In genomic region chrX:73637415-73637814, GRCm38 (mm10) we compare ENCODE assay signal across 8 mouse cellular contexts. TPM values are rescaled to one million over a fixed set of nuclear protein-coding genes. Genes with fewer than 3 reads are reported as not detected.
DNase-seq lines count a peak whose midpoint lies in the region; ATAC-seq and TF ChIP-seq lines count a peak whose summit lies in the region.

No protein-coding gene starts in this region.

- peaks cover 54% of the 10 kb centered on the region for H3K27me3 ChIP-seq in heart, embryonic 16.5 days (ENCODE audit: control insufficient read depth, insufficient read depth, low read length)
- peaks cover 87% of the 10 kb centered on the region for H3K27me3 ChIP-seq in hindbrain, embryonic 12.5 days
- peaks cover 48% of the 10 kb centered on the region for H3K27me3 ChIP-seq in midbrain, embryonic 11.5 days (ENCODE audit: control insufficient read depth, insufficient read depth, low read length)

- DNase-seq in heart, postnatal 36 days, result no peak
- peak; percentile 84 for DNase-seq in midbrain, embryonic 11.5 days (ENCODE audit: low spot score, missing footprints)
- DNase-seq in layer of hippocampus, adult 18-20 months (ENCODE audit: low spot score in 2 of 2), result no peak
- no peak for DNase-seq in layer of hippocampus, adult 8-10 months (ENCODE audit: low spot score in 2 of 2)

- WGBS in heart, embryonic 16.5 days, result 19% methylated on average over 18 of the region's 19 CpGs
- WGBS in hindbrain, embryonic 12.5 days, result 14% methylated on average over 15 of the region's 19 CpGs
- WGBS in midbrain, embryonic 11.5 days, result 12% methylated on average over 18 of the region's 19 CpGs

- peak overlapping the region; percentile 61 for H3K4me2 ChIP-seq in heart, embryonic 16.5 days (ENCODE audit: low read depth, low read length)
- peak overlapping the region; percentile 56 for H3K4me2 ChIP-seq in hindbrain, embryonic 12.5 days (replicated peaks)
- H3K4me2 ChIP-seq in midbrain, embryonic 11.5 days, result peak overlapping the region; percentile 48

- no peaks in the 10 kb centered on the region for H3K36me3 ChIP-seq in heart, embryonic 16.5 days (ENCODE audit: control insufficient read depth, insufficient read depth)
- H3K36me3 ChIP-seq in hindbrain, embryonic 12.5 days, result no peaks in the 10 kb centered on the region
- H3K36me3 ChIP-seq in midbrain, embryonic 11.5 days (ENCODE audit: control insufficient read depth, insufficient read depth, low read length), result no peaks in the 10 kb centered on the region

- H3K4me1 ChIP-seq in heart, embryonic 16.5 days (ENCODE audit: control insufficient read depth, insufficient read depth, low read length), result no peaks in the 10 kb centered on the region; the same call in 1 of the 2 replicates
- no peaks in the 10 kb centered on the region for H3K4me1 ChIP-seq in bone marrow macrophage, adult 2 months (ENCODE audit: control insufficient read depth, insufficient read depth, low read length)
- peaks cover 4% of the 10 kb centered on the region; the same call in 1 of the 2 replicates for H3K4me1 ChIP-seq in hindbrain, embryonic 12.5 days
- H3K4me1 ChIP-seq in midbrain, embryonic 11.5 days (ENCODE audit: control insufficient read depth, insufficient read depth, low read length), result 0 out of 2 replicates have a peak, but pooled peaks cover 2% of the 10 kb centered on the region

- TF ChIP-seq POLR2A in bone marrow macrophage, adult 2 months (IDR thresholded peaks at IDR 0.05; ENCODE audit: borderline replicate concordance, low read depth, low read length), result no peak

- no peak overlapping the region for H3K27ac ChIP-seq in heart, embryonic 16.5 days (ENCODE audit: low read length)
- no peak overlapping the region for H3K27ac ChIP-seq in bone marrow macrophage, adult 2 months (ENCODE audit: insufficient read depth, low read depth, low read length)
- H3K27ac ChIP-seq in hindbrain, embryonic 12.5 days, result no peak overlapping the region
- no peak overlapping the region for H3K27ac ChIP-seq in midbrain, embryonic 11.5 days (ENCODE audit: low read depth, low read length)

- no peaks in the 10 kb centered on the region for H3K9me3 ChIP-seq in heart, embryonic 16.5 days (replicated peaks; ENCODE audit: control insufficient read depth, low read length)
- H3K9me3 ChIP-seq in hindbrain, embryonic 12.5 days (replicated peaks), result no peaks in the 10 kb centered on the region
- H3K9me3 ChIP-seq in midbrain, embryonic 11.5 days (ENCODE audit: control insufficient read depth, low read length), result no peaks in the 10 kb centered on the region

- intact Hi-C loops in heart, postnatal 36 days (cut with DNase I), result no loop called here

- TF ChIP-seq CTCF in bone marrow macrophage, adult 2 months (IDR thresholded peaks at IDR 0.05; ENCODE audit: low read depth, low read length), result no peak

- no peak overlapping the region for H3K9ac ChIP-seq in heart, embryonic 16.5 days (ENCODE audit: low read length)
- H3K9ac ChIP-seq in hindbrain, embryonic 12.5 days, result no peak overlapping the region
- no peak overlapping the region for H3K9ac ChIP-seq in midbrain, embryonic 11.5 days (ENCODE audit: low read length)

- H3K4me3 ChIP-seq in heart, embryonic 16.5 days (ENCODE audit: low read length), result peak overlapping the region; percentile 39
- peak overlapping the region; percentile 39 for H3K4me3 ChIP-seq in bone marrow macrophage, adult 2 months (ENCODE audit: insufficient read depth, low read length)
- H3K4me3 ChIP-seq in hindbrain, embryonic 12.5 days, result peak overlapping the region; percentile 29
- peak overlapping the region; percentile 20 for H3K4me3 ChIP-seq in midbrain, embryonic 11.5 days (ENCODE audit: low read depth, low read length)

- no peak for ATAC-seq in heart, embryonic 16.5 days (replicated peaks; ENCODE audit: extremely low read depth, insufficient read depth, low FRiP score)
- ATAC-seq in hindbrain, embryonic 12.5 days (ENCODE audit: low FRiP score), result no peak
- 0 out of 2 replicates have a peak, but pooled peaks have one; percentile 20 for ATAC-seq in midbrain, embryonic 11.5 days (ENCODE audit: low FRiP score)
- ATAC-seq in inflammation-experienced regulatory T-cells, adult 6 months, result no peak

RNA-seq across cellular contexts. Expression of gene Dusp9, which starts 1.8 kb away (rescaled TPM):
- polyA plus RNA-seq in heart, embryonic 16.5 days (2015; fragmentation: Nextera tagmentation; extraction: Ambion mirVana), result 1.1 and 1.7 TPM in 2 replicates
- total RNA-seq in heart, postnatal 36 days (2021), result not detected
- polyA plus RNA-seq in bone marrow macrophage, adult 2 months (2012; ENCODE audit: insufficient read depth, insufficient read length, missing spikeins), result not detected in 2 replicates
- 7.8 TPM in 2 replicates for polyA plus RNA-seq in hindbrain, embryonic 12.5 days (2016; fragmentation: Nextera tagmentation; extraction: Ambion mirVana)
- polyA plus RNA-seq in midbrain, embryonic 11.5 days (2014; fragmentation: Nextera tagmentation; extraction: Ambion mirVana), result 1.7 and 2.1 TPM in 2 replicates
- total RNA-seq in layer of hippocampus, adult 18-20 months (2021), result under 1 TPM; 0.23 to 0.30 TPM
- under 1 TPM in 1 of 3 experiments, not detected in 2; 0.34 TPM for polyA plus RNA-seq in inflammation-experienced regulatory T-cells, adult 6 months (2017; shearing (Covaris generic))
- under 1 TPM; 0.28 to 0.58 (median 0.38) TPM for total RNA-seq in layer of hippocampus, adult 8-10 months (2022)

RNA-seq across cellular contexts. Expression of gene Pnck, which starts 22.5 kb away (rescaled TPM):
- 9.1 and 11.1 TPM in 2 replicates for polyA plus RNA-seq in heart, embryonic 16.5 days (2015; fragmentation: Nextera tagmentation; extraction: Ambion mirVana)
- total RNA-seq in heart, postnatal 36 days (2021), result 1 to 10 TPM; 5.1 to 7.1 TPM
- not detected in 2 replicates for polyA plus RNA-seq in bone marrow macrophage, adult 2 months (2012; ENCODE audit: insufficient read depth, insufficient read length, missing spikeins)
- polyA plus RNA-seq in hindbrain, embryonic 12.5 days (2016; fragmentation: Nextera tagmentation; extraction: Ambion mirVana), result 31.3 and 34.8 TPM in 2 replicates
- polyA plus RNA-seq in midbrain, embryonic 11.5 days (2014; fragmentation: Nextera tagmentation; extraction: Ambion mirVana), result 13.0 and 14.5 TPM in 2 replicates
- 100 to 1,000 TPM; 107 to 135 TPM for total RNA-seq in layer of hippocampus, adult 18-20 months (2021)
- 1 to 10 TPM in 2 of 3 experiments, under 1 TPM in 1; 0.48 to 4.1 (median 2.3) TPM for polyA plus RNA-seq in inflammation-experienced regulatory T-cells, adult 6 months (2017; shearing (Covaris generic))
- total RNA-seq in layer of hippocampus, adult 8-10 months (2022), result 100 to 1,000 TPM; 115 to 126 (median 117) TPM

RNA-seq across cellular contexts. Expression of gene Slc6a8, which starts 35.5 kb away (rescaled TPM):
- polyA plus RNA-seq in heart, embryonic 16.5 days (2015; fragmentation: Nextera tagmentation; extraction: Ambion mirVana), result 9.2 and 9.9 TPM in 2 replicates
- total RNA-seq in heart, postnatal 36 days (2021), result 100 to 1,000 TPM; 130 to 145 TPM
- 39.8 and 41.2 TPM in 2 replicates for polyA plus RNA-seq in bone marrow macrophage, adult 2 months (2012; ENCODE audit: insufficient read depth, insufficient read length, missing spikeins)
- 6.6 and 7.7 TPM in 2 replicates for polyA plus RNA-seq in hindbrain, embryonic 12.5 days (2016; fragmentation: Nextera tagmentation; extraction: Ambion mirVana)
- polyA plus RNA-seq in midbrain, embryonic 11.5 days (2014; fragmentation: Nextera tagmentation; extraction: Ambion mirVana), result 6.0 and 6.6 TPM in 2 replicates
- total RNA-seq in layer of hippocampus, adult 18-20 months (2021), result 100 to 1,000 TPM in 1 of 2 experiments, 10 to 100 TPM in 1; 89.6 to 102 TPM
- 1 to 10 TPM in 1 of 3 experiments, under 1 TPM in 2; 0.82 to 1.2 (median 0.86) TPM for polyA plus RNA-seq in inflammation-experienced regulatory T-cells, adult 6 months (2017; shearing (Covaris generic))
- 100 to 1,000 TPM; 101 to 115 (median 108) TPM for total RNA-seq in layer of hippocampus, adult 8-10 months (2022)
